Mouse (Mus musculus) stomach, embryonic 15.5 days (tissue): ENCODE data around the gene 2210011C24Rik. TPM values are rescaled to one million over a fixed set of nuclear protein-coding genes. Genes with fewer than 3 reads are reported as not detected.

ENCODE experiments used
- ATAC-seq: fragments of 200-750 bp; cut with Nextera tagmentation; 2 replicates; pipeline ENCODE4 v1.8.0; 2017; ENCODE audit warnings: low read depth, moderate number of reproducible peaks, moderate TSS enrichment; ENCODE audit not compliant: insufficient read depth, low FRiP score
- H3K27ac ChIP-seq: fragments of 300-500 bp; sonication (generic); 2 replicates; pipeline ENCODE4 v1.5.1; 2015; ENCODE audit warnings: mild to moderate bottlenecking, inconsistent platforms
- H3K27me3 ChIP-seq: fragments of 300-500 bp; sonication (generic); replicated peaks from 2 replicates; pipeline ENCODE4 v1.6.1; 2015; ENCODE audit warnings: inconsistent platforms
- H3K36me3 ChIP-seq: fragments of 300-500 bp; sonication (generic); 2 replicates; pipeline ENCODE4 v1.6.1; 2015; ENCODE audit warnings: inconsistent platforms
- H3K4me1 ChIP-seq: fragments of 300-500 bp; sonication (generic); 2 replicates; pipeline ENCODE4 v1.6.1; 2015; ENCODE audit warnings: inconsistent platforms
- H3K4me2 ChIP-seq: fragments of 300-500 bp; sonication (generic); 2 replicates; pipeline ENCODE4 v1.6.1; 2015; ENCODE audit warnings: mild to moderate bottlenecking, inconsistent platforms
- H3K4me3 ChIP-seq: fragments of 300-500 bp; sonication (generic); replicated peaks from 2 replicates; pipeline ENCODE4 v1.5.1; 2015; ENCODE audit warnings: inconsistent platforms
- H3K9ac ChIP-seq: fragments of 300-500 bp; sonication (generic); 2 replicates; pipeline ENCODE4 v1.6.1; 2015; ENCODE audit warnings: inconsistent platforms
- H3K9me3 ChIP-seq: fragments of 300-500 bp; sonication (generic); 2 replicates; pipeline ENCODE4 v1.6.1; 2016; ENCODE audit warnings: inconsistent platforms
- WGBS: fragments of 180-500 bp; shearing (Covaris S2); methylation state at CpG from one replicate; pipeline ENCODE4 v1.1.7; 2015; 5-methylcytosine and 5-hydroxymethylcytosine counted together
- polyA plus RNA-seq: library from polyadenylated mRNA; unstranded; fragments of >200 nt; fragmentation: Nextera tagmentation; extraction: Ambion mirVana; gene quantifications from 2 replicates; pipeline ENCODE4 v1.2.1, GENCODE M21; 2015

The 2210011C24Rik gene
- polyA plus RNA-seq, 1 experiment from 2014 or later = 1.0 TPM

- Histone ChIP-seq H3K27ac (no peak within 1 kb of the TSS), H3K4me1 (peaks cover 32% of the 10 kb centered on the region), H3K9ac (no peak within 1 kb of the TSS), H3K36me3 (peaks cover 20% of the 10 kb centered on the region), H3K27me3 (no peaks in the 10 kb centered on the region), H3K4me3 (peak within 1 kb of the TSS; percentile 6; the same call in 1 of the 2 replicates), H3K4me2 (peak within 1 kb of the TSS; percentile 21), H3K9me3 (no peaks in the 10 kb centered on the region)
- WGBS = 47% methylated on average over 61 of the region's 61 CpGs
- ATAC-seq = no peak
Measured at GRCm38 (mm10) chr8:84001281-84002000, 10.5 kb downstream of the 2210011C24Rik start, which contains the start of gene 1700067K01Rik. 1700067K01Rik (plus strand) TSS chr8:84001502.

GRCm38 (mm10) chr8:83999825-84000224, 12.1 kb downstream of the 2210011C24Rik start:
- Histone ChIP-seq H3K36me3 (peaks cover 20% of the 10 kb centered on the region), H3K27me3 (no peaks in the 10 kb centered on the region), H3K4me2 (0 out of 2 replicates have a peak overlapping the region, but pooled peaks have one; percentile 91), H3K27ac (no peak overlapping the region), H3K9me3 (no peaks in the 10 kb centered on the region), H3K9ac (no peak overlapping the region), H3K4me3 (no peak overlapping the region), H3K4me1 (peaks cover 29% of the 10 kb centered on the region)
- 85% methylated on average over 2 of the region's 2 CpGs for WGBS
- no peak for ATAC-seq

GRCm38 (mm10) chr8:83999057-83999705, 12.8 kb downstream of the 2210011C24Rik start:
- Histone ChIP-seq H3K27me3 (no peaks in the 10 kb centered on the region), H3K9ac (0 out of 2 replicates have a peak overlapping the region, but pooled peaks have one; percentile 63), H3K36me3 (peaks cover 20% of the 10 kb centered on the region), H3K27ac (0 out of 2 replicates have a peak overlapping the region, but pooled peaks have one; percentile 90), H3K4me1 (peaks cover 26% of the 10 kb centered on the region), H3K9me3 (no peaks in the 10 kb centered on the region), H3K4me2 (peak overlapping the region; percentile 91), H3K4me3 (peak overlapping the region; percentile 78)
- WGBS = 59% methylated on average over 16 of the region's 16 CpGs
- ATAC-seq = no peak

- Histone ChIP-seq H3K9me3 (no peaks in the 10 kb centered on the region), H3K36me3 (peaks cover 24% of the 10 kb centered on the region), H3K4me2 (peak overlapping the region; percentile 91), H3K27ac (peak overlapping the region; percentile 90), H3K27me3 (no peaks in the 10 kb centered on the region), H3K4me1 (peaks cover 25% of the 10 kb centered on the region), H3K9ac (peak overlapping the region; percentile 63), H3K4me3 (peak overlapping the region; percentile 78)
- WGBS = 1% methylated on average over 81 of the region's 92 CpGs
- ATAC-seq = no peak
Measured at GRCm38 (mm10) chr8:83998231-83999056, 13.5 kb downstream of the 2210011C24Rik start.

- WGBS = under 1% methylated on average over 30 of the region's 112 CpGs
- peak within 1 kb of the TSS; percentile 84 for H3K4me3 ChIP-seq
- peaks cover 21% of the 10 kb centered on the region for H3K4me1 ChIP-seq
- peak within 1 kb of the TSS; percentile 82 for H3K9ac ChIP-seq
- no peaks in the 10 kb centered on the region for H3K9me3 ChIP-seq
- H3K4me2 ChIP-seq = peak within 1 kb of the TSS; percentile 91
- peak within 1 kb of the TSS; percentile 98 for H3K27ac ChIP-seq
- ATAC-seq = no peak
- peaks cover 26% of the 10 kb centered on the region for H3K36me3 ChIP-seq
- no peaks in the 10 kb centered on the region for H3K27me3 ChIP-seq
Measured at GRCm38 (mm10) chr8:83997511-83998141, 14.3 kb downstream of the 2210011C24Rik start, which contains the start of gene Samd1. Samd1 (plus strand) TSS chr8:83997672.

- Histone ChIP-seq H3K9me3 (no peaks in the 10 kb centered on the region), H3K27ac (peak overlapping the region; percentile 98), H3K9ac (peak overlapping the region; percentile 82; the same call in 1 of the 2 replicates), H3K36me3 (peaks cover 23% of the 10 kb centered on the region), H3K4me2 (peak overlapping the region; percentile 91), H3K4me1 (peaks cover 21% of the 10 kb centered on the region), H3K27me3 (no peaks in the 10 kb centered on the region), H3K4me3 (peak overlapping the region; percentile 84)
- ATAC-seq = peak; percentile 88
- 0% methylated on average over 73 of the region's 103 CpGs for WGBS
Measured at GRCm38 (mm10) chr8:83996567-83997505, 15.1 kb downstream of the 2210011C24Rik start.

GRCm38 (mm10) chr8:83995973-83996372, 16.0 kb downstream of the 2210011C24Rik start:
- ATAC-seq = no peak
- H3K27me3 ChIP-seq = no peaks in the 10 kb centered on the region
- peak overlapping the region; percentile 91 for H3K4me2 ChIP-seq
- peaks cover 15% of the 10 kb centered on the region for H3K4me1 ChIP-seq
- H3K9ac ChIP-seq = no peak overlapping the region; the same call in 1 of the 2 replicates
- H3K9me3 ChIP-seq = no peaks in the 10 kb centered on the region
- peak overlapping the region; percentile 84 for H3K4me3 ChIP-seq
- WGBS = 20% methylated on average over 12 of the region's 12 CpGs
- H3K36me3 ChIP-seq = peaks cover 16% of the 10 kb centered on the region
- H3K27ac ChIP-seq = peak overlapping the region; percentile 98; the same call in 1 of the 2 replicates

- no peaks in the 10 kb centered on the region for H3K27me3 ChIP-seq
- no peak overlapping the region for H3K4me2 ChIP-seq
- H3K4me1 ChIP-seq = peaks cover 4% of the 10 kb centered on the region
- peaks cover 25% of the 10 kb centered on the region for H3K36me3 ChIP-seq
- no peak for ATAC-seq
- WGBS = 74% methylated on average over 3 of the region's 3 CpGs
- H3K4me3 ChIP-seq = no peak overlapping the region
- no peak overlapping the region for H3K9ac ChIP-seq
- H3K27ac ChIP-seq = no peak overlapping the region
- no peaks in the 10 kb centered on the region for H3K9me3 ChIP-seq
Measured at GRCm38 (mm10) chr8:83994030-83994429, 17.9 kb downstream of the 2210011C24Rik start.

- Histone ChIP-seq H3K9ac (no peak overlapping the region), H3K4me1 (no peaks in the 10 kb centered on the region; the same call in 1 of the 2 replicates), H3K36me3 (peaks cover 37% of the 10 kb centered on the region), H3K27ac (no peak overlapping the region), H3K4me2 (no peak overlapping the region), H3K4me3 (no peak overlapping the region), H3K9me3 (no peaks in the 10 kb centered on the region), H3K27me3 (no peaks in the 10 kb centered on the region)
- WGBS = 78% methylated on average over 2 of the region's 2 CpGs
- ATAC-seq = no peak
Measured at GRCm38 (mm10) chr8:83992488-83992887, 19.5 kb downstream of the 2210011C24Rik start.

GRCm38 (mm10) chr8:83990170-83990569, 21.8 kb downstream of the 2210011C24Rik start:
- Histone ChIP-seq H3K36me3 (peaks cover 47% of the 10 kb centered on the region), H3K27ac (no peak overlapping the region), H3K4me1 (no peaks in the 10 kb centered on the region), H3K27me3 (no peaks in the 10 kb centered on the region), H3K4me2 (no peak overlapping the region), H3K9ac (no peak overlapping the region), H3K9me3 (no peaks in the 10 kb centered on the region), H3K4me3 (no peak overlapping the region)
- no peak for ATAC-seq
- WGBS = 95% methylated on average over 14 of the region's 14 CpGs
